Mouse (Mus musculus) spleen, postnatal 36 days (tissue): ENCODE results near the gene Btaf1.
A peak's percentile ranks its signal among the peaks of the same experiment; 100 is the strongest.

ENCODE experiments used
- DNase-seq, 2 experiments: peaks; one replicate each; pipeline ENCODE4 v3.0.0; 2022; ENCODE audit warnings: low spot score in 2 of 2, mixed read lengths in 1 of 2

Btaf1 gene

DNA sequence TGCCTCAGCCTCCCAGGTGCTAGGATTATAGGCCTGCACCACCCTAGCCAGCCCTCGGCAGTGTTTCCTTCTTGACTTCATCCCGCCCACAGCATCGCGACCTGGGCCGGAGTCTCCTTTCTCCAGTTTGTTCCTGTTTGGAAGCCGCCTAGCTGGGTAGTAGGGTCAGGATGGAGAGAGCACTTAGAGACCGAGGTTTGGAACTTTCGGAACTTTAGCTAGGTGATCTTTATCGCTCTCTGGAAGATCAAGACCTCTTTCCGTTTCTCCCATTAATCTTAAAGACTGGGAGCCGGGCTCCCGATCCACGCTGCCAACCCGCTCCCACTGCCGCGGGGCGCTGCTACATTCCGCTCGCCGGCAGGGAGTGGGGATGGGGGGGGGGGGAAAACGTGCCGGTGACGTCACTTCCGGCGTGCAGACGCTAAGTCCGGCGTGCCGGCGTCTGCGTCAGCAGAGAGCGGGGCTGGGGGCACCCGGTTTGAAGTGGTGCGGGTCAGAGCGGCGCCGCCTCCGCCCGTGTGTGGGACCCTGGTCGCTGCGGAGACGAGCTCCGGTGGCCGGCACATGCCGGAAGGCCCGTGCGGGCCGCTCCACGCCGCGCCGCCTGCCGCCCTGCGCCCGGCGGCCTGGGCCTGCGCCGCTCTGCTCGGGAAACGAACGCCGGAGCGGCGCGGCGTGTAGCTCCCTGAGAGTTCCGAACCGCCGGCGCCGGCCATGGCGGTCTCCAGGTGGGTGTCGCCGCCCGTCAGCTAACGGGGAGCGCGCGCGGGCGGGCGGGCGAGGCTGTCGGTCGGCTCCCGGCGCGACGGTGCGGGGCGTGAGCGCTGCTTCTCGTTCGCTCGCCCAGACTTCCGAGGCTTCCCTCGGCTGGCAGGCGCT lies at the start of gene Btaf1:
Gene Btaf1 (plus strand): TSS at position 409 of the 882 bp plus-strand sequence.
- DNase-seq, result peak; percentile 73 to 76

GRCm38 (mm10) chr19:36877329-36877728 lies 48.5 kb upstream of the Btaf1 start:
- DNase-seq, result no peak

DNA sequence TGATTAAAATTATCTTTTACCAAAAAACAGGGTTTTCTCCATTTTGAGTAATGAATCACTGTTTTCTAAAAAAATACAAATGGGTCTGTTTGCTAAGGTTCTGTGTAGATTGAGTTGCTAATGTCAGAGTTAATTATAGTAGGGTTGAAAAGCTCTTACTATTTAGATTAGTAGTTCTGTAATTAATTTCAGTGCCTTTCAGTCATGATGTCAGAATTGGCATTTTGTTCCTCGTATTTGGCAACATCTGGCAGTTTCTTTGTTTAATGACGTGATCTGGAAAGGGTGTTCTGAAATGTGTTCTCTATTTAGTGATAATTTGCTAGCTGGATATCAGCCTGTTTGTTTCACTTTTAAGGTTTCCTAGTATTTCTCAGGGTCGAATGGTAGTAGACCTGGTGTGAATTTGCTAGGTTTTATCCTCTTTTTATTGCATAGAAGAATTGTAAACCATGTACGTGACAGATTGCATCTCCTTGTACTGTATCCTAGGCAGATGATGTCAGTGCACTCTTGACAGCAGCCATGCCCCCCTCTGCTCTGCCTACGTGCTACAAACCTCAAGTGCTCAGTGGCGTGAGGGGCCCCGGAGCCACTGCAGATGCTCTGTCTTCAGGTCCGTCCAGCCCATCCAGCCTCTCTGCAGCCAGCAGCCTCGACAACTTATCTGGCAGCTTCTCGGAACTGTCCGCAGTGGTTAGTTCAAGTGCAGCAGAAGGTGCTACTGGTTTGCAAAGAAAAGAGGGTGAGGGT lies 47.0 kb upstream of the Btaf1 start:
- no peak for DNase-seq

DNA sequence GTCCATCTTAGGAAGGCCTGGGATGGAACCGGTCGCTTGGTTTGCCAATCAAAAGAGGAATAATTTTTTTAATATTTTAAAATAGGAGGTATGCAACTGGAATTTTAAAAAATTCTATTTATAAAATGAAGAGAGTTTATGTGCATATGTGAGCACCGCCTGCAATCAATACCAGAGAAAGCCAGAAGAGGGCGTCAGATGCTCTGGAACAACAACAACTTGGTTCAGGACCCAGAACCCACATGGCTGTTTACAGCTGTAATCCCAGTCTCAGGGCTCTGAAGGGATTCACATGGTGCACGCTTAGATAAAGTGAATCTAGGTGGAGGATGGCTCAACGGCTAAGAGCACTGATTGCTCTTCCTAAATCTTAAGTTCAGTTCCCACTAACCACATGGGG lies 42.8 kb upstream of the Btaf1 start:
- no peak for DNase-seq

GRCm38 (mm10) chr19:36886316-36886715 lies 39.6 kb upstream of the Btaf1 start:
- DNase-seq, result no peak

DNA sequence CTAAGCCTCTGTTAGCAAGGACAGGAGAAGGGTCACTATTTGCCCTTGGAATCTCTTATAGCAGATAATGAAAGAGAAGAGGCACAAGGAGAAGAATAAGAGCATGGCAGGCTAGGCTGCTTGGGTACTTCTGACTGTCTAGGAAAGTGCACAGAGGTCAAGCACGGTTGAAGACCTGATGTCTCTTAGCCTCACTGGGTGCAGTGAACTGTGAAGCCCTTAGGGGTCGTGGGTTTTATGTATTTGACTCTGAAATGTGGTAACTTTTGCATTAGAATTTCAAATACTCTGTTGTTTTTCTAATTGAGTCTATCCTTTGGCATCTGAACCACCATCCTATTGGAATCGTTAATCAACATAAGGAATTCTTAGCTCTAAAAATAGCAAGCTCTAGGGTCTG lies 38.2 kb upstream of the Btaf1 start:
- DNase-seq, result no peak

GRCm38 (mm10) chr19:36891746-36892145 lies 34.1 kb upstream of the Btaf1 start:
- DNase-seq, result no peak

DNA sequence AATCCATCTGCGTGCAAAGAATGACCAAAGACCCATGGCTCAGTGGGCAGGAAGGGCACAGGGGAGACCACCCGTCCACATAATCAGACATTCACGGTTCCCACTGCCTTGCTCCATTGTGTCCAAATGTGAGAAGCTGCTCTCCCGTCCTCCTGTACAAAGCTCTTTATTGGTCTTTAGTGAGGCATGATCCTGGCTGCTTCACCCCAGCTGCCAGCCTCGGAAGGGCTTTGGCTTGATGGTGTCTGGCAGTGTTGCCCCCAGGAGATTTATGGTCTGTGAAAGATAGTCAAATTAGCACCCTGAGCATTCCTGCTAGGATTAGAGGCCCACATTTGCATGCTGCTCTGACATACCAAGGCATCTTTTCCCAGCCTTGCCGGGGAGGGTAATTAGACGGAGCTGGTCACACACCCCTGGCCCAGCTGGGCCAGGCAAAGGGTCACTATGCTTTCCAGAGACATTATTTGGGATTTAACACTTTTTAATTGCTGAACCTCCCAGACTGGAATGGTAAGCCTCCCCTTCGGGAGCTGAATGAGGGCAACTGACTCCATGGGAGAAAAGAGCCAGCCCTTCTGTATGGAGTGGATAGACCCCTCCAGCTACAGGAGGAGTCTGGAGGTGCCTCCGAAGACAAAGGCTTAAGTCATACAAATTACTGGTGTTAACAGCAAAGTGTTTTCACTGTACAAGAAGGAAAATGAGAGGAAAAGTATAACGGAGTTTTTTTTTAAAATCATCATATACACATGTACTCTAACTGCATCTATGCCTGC lies 28.9 kb upstream of the Btaf1 start:
- DNase-seq, result no peak

DNA sequence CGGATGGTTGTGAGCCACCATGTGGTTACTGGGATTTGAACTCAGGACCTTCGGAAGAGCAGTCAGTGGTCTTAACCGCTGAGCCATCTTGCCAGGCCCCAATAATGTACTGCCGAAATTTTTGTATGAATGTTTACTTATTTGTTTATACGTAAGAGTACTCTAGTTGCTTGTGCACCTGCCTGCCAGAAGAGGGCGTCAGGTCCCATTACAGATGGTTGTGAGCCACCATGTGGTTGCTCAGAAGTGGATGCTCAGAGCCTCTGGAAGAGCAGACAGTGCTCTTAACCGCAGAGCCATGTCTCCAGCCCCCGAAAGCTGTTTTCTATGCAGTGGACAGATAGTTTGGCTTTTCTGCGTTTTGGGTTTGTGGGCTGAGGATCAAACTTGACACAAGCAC lies 28.1 kb upstream of the Btaf1 start:
- no peak for DNase-seq

DNA sequence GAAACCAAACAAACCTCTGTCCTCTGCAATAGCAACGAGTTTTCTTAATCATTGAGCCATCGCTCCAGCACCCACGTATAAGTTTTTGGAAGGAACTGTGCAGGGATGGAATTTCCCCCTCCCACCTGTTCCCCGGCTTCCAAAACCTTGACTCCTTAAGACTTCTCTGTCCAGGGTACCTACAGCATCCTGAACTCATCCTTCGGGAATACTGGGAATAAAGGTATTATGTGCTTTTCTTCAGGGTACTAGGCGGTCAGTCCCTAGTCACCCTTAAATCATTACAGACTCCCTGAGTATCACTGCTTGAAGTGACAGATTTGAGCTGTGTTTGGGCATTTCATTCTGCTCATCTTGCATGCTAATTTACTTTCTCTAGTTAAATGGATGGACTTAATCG lies 22.5 kb upstream of the Btaf1 start:
- no peak for DNase-seq

DNA sequence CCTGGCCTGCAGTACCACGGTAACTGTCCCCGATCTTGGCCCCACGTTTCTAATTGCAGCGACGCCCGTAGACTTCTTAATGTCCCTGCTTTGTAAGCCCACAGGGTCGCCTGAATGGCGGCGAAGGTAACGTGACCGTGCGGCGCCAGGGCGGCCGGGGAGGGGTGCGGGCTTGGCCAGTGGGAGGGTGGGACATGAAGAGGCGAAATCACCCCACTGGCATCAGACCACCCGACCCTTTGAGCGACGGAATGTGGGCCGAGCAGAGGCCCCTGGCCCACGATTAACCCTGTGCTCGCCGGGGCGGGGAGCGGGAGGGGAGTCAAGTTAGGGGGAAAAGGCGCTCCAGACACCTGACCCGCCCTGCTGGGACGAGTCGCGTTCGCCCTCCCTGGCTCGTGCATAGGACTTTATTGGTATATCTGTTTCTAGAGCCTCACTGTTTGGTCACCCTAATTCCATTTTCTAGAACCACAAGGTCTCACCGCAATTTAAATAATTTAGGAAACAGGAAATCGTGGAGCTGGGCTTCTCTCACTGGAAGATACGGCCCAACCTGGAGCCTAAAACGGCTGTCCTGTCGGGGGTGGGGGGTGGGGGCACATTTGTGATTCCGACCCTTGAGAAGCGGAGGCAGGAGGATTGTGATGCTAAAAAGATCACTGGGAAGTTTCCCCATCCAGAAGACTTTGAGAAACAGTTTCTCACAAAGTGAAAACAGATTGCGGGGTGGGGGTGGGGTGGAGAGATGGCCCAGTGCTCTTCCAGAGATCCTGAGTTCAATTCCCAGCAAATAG lies 21.5 kb upstream of the Btaf1 start:
- no peak for DNase-seq

DNA sequence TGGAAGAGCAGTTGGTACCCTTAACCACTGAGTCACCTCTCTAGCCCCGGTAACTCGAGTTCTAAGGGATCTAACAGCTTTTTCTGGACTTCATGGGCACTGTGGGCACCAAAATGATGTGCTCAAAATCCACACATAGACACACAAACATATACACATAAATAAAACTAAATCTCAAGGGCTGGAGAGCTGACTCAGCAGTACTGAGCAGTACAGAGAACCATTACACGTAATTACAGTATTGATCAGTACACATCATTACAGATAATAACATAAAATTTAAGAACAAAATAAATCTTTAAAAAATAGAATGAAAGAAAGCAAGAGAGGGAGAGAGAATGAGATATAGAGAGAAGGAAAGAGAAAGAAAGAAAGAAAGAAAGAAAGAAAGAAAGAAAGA lies 16.7 kb upstream of the Btaf1 start:
- DNase-seq, result no peak

DNA sequence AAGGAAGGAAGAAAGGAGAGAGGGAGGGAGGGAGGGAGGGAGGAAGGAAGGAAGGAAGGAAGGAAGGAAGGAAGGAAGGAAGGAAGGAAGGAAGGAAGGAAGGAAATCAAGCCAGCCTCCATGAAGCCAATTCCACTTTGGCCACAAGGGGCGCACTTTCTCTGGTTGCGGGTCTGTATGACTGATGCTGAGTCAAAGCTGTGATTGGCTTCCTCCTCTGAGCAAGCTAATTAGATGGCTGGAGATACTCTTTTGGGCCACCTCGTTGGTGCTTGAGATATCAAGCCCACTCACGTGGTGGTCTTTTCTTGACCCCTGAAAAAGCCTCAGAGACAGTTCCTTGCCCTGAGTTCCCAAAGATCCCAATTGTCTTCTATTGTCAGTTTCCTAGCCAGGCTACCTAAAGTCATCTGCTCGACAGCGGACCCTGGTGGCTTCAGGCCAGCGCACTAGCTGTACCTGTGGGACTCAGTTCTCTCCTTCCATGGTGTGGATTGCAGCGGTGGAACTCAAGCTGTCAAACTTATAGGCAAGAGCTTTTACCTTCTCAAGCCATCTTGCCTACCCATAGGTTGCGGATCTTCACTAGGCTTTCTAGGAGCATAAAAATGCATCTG lies 16.1 kb upstream of the Btaf1 start:
- peak; percentile 42 to 46 for DNase-seq

- no peak for DNase-seq
Measured at GRCm38 (mm10) chr19:36910424-36911045, 15.3 kb upstream of the Btaf1 start.

GRCm38 (mm10) chr19:36913064-36913463 lies 12.8 kb upstream of the Btaf1 start:
- DNase-seq, result no peak

DNA sequence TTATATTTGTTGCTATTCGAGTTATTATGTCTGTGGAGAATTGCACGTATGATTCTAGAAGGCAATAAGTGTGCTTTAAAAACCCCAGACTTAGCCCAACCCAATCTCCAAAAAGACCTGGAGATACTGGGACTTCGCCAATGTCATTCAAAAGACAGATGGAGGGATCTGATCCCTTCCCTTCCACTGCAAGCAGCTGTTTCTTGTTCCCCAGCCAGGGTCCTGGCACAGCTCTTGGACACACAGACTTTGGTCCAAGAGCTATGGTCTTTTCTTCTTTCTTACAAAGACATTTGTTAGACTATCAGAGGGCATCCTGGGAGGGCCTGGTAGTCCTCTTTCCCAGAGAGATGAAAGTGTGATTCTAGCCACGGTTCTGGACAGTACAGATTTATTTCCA lies 9.7 kb upstream of the Btaf1 start:
- no peak for DNase-seq

DNA sequence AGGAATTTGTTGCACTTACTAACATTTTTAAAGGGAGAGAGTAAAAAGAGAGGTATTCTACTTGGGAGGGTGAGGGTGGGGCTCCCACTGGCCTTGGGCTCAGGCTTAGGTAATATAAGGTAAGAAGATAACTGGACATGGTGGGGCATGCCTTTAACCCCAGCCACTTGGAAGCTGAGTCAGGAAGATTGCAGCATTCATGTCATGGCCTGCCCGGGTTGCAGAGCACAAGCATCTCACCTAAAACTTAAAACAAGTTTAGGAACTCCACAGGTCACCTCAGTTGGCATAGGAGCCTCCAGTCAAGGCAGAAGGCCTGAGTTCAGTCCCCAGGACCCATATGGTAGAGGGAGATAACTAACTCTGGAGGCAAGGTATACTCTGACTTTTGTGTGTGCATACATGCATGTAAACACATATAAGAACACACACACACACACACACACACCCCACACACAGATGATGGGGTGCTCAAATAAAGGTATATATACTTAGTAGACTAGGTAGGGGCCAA lies 8.9 kb upstream of the Btaf1 start:
- no peak for DNase-seq

GRCm38 (mm10) chr19:36918441-36919301 lies 7.2 kb upstream of the Btaf1 start:
- DNase-seq, result peak; percentile 39 to 51

- DNase-seq, result peak; percentile 26 to 32
Measured at GRCm38 (mm10) chr19:36919466-36919865, 6.4 kb upstream of the Btaf1 start, which contains the start of gene Fgfbp3. Fgfbp3 (minus strand) TSS chr19:36919615.
